Mouse (Mus musculus) hindbrain, postnatal 0 days (tissue): ENCODE measurements around the gene Eapp. TPM values are rescaled to one million over a fixed set of nuclear protein-coding genes. Genes with fewer than 3 reads are reported as not detected.

Experiments used
- ATAC-seq: fragments of 200-750 bp; cut with Nextera tagmentation; 2 replicates; pipeline ENCODE4 v1.8.0; 2017; ENCODE audit warnings: mild to moderate bottlenecking, moderate TSS enrichment, moderate library complexity
- DNase-seq: peaks from one replicate; pipeline ENCODE4 v3.0.0-alpha.2; 2015; ENCODE audit warnings: low spot score
- H3K27ac ChIP-seq: fragments of 300-500 bp; sonication (generic); 2 replicates; pipeline ENCODE4 v1.5.1; 2014; ENCODE audit warnings: mild to moderate bottlenecking
- H3K27me3 ChIP-seq: fragments of 300-500 bp; sonication (generic); 2 replicates; pipeline ENCODE4 v1.6.1; 2014; ENCODE audit warnings: low read length, mixed read lengths; ENCODE audit not compliant: insufficient read depth
- H3K36me3 ChIP-seq: fragments of 300-500 bp; sonication (generic); 2 replicates; pipeline ENCODE4 v1.6.1; 2014; ENCODE audit warnings: low read length, mixed read lengths; ENCODE audit not compliant: insufficient read depth
- H3K4me1 ChIP-seq: fragments of 300-500 bp; sonication (generic); 2 replicates; pipeline ENCODE4 v1.6.1; 2014; ENCODE audit warnings: antibody characterized with exemption, low read length, mixed read lengths; ENCODE audit not compliant: insufficient read depth
- H3K4me2 ChIP-seq: fragments of 300-500 bp; sonication (generic); 2 replicates; pipeline ENCODE4 v1.6.1; 2014; ENCODE audit warnings: low read depth, mild to moderate bottlenecking, low read length, moderate library complexity, mixed read lengths
- H3K4me3 ChIP-seq: fragments of 300-500 bp; sonication (generic); 2 replicates; pipeline ENCODE4 v1.5.1; 2014; ENCODE audit warnings: low read length
- H3K9ac ChIP-seq: fragments of 300-500 bp; sonication (generic); replicated peaks from 2 replicates; pipeline ENCODE4 v1.6.1; 2014; ENCODE audit warnings: mild to moderate bottlenecking, low read length, moderate library complexity, mixed read lengths
- H3K9me3 ChIP-seq: fragments of 300-500 bp; sonication (generic); 2 replicates; pipeline ENCODE4 v1.6.1; 2016; ENCODE audit warnings: low read length, mixed read lengths
- CTCF ChIP-seq: IDR thresholded peaks from 2 replicates; pipeline ENCODE4 v1.5.1; 2016; ENCODE audit warnings: antibody characterized with exemption, control low read depth, low read depth
- WGBS: fragments of 180-500 bp; shearing (Covaris S2); extraction: QIAGEN DNeasy Blood & Tissue Kit; methylation state at CpG from one replicate; pipeline ENCODE4 v1.1.7; 2014; 5-methylcytosine and 5-hydroxymethylcytosine counted together
- polyA plus RNA-seq: library from polyadenylated mRNA; unstranded; fragments of >200 nt; fragmentation: Nextera tagmentation; extraction: Ambion mirVana; gene quantifications from 2 replicates; pipeline ENCODE4 v1.2.1, GENCODE M21; 2015
- total RNA-seq: library from RNA; depleted of rRNA; stranded (reverse); fragments of >200 nt; gene quantifications from 2 replicates; pipeline ENCODE4 v1.2.3, GENCODE M21; 2014

The Eapp gene
- total and polyA plus RNA-seq, 2 experiments from 2014 or later = 19.0 to 95.3 TPM

- Histone ChIP-seq H3K27ac (peak overlapping the region; percentile 98), H3K4me1 (no peaks in the 10 kb centered on the region; the same call in 1 of the 2 replicates), H3K9ac (peak overlapping the region; percentile 76; the same call in 1 of the 2 replicates), H3K4me2 (peak overlapping the region; percentile 70), H3K9me3 (no peaks in the 10 kb centered on the region), H3K36me3 (0 out of 2 replicates have a peak, but pooled peaks cover 4% of the 10 kb centered on the region), H3K27me3 (no peaks in the 10 kb centered on the region), H3K4me3 (peak overlapping the region; percentile 77)
- WGBS = under 1% methylated on average over 32 of the region's 32 CpGs
- DNase-seq = peak; percentile 98
- ATAC-seq = peak; percentile 92
- no peak for TF ChIP-seq CTCF
Observed at GRCm38 (mm10) chr12:54696242-54697002, 725 bp upstream of the Eapp start.

- Histone ChIP-seq H3K27ac (peak overlapping the region; percentile 98), H3K36me3 (0 out of 2 replicates have a peak, but pooled peaks cover 4% of the 10 kb centered on the region), H3K9me3 (no peaks in the 10 kb centered on the region), H3K4me3 (peak overlapping the region; percentile 77), H3K4me2 (peak overlapping the region; percentile 70), H3K9ac (peak overlapping the region; percentile 76), H3K27me3 (no peaks in the 10 kb centered on the region), H3K4me1 (no peaks in the 10 kb centered on the region; the same call in 1 of the 2 replicates)
- ATAC-seq (no peak), DNase-seq (no peak)
- no peak for TF ChIP-seq CTCF
- WGBS = 38% methylated on average over 12 of the region's 12 CpGs
Observed at GRCm38 (mm10) chr12:54694847-54695510, 718 bp downstream of the Eapp start.

GRCm38 (mm10) chr12:54689082-54689481 is 6.6 kb downstream of the Eapp start:
- no peak overlapping the region for H3K27ac ChIP-seq
- peaks cover 21% of the 10 kb centered on the region for H3K36me3 ChIP-seq
- TF ChIP-seq CTCF = no peak
- no peak overlapping the region for H3K9ac ChIP-seq
- no peaks in the 10 kb centered on the region for H3K27me3 ChIP-seq
- DNase-seq = no peak
- no peaks in the 10 kb centered on the region for H3K9me3 ChIP-seq
- ATAC-seq = no peak
- WGBS = 94% methylated on average over 5 of the region's 5 CpGs
- H3K4me2 ChIP-seq = no peak overlapping the region
- H3K4me1 ChIP-seq = no peaks in the 10 kb centered on the region
- no peak overlapping the region for H3K4me3 ChIP-seq

- no peaks in the 10 kb centered on the region for H3K4me1 ChIP-seq
- H3K9me3 ChIP-seq = no peaks in the 10 kb centered on the region
- TF ChIP-seq CTCF = peak; percentile 69
- peaks cover 6% of the 10 kb centered on the region; the same call in 1 of the 2 replicates for H3K36me3 ChIP-seq
- no peaks in the 10 kb centered on the region for H3K27me3 ChIP-seq
- no peak overlapping the region for H3K4me3 ChIP-seq
- 14% methylated on average over 1 of the region's 1 CpGs for WGBS
- no peak overlapping the region for H3K9ac ChIP-seq
- 0 out of 2 replicates have a peak, but pooled peaks have one; percentile 43 for ATAC-seq
- H3K27ac ChIP-seq = no peak overlapping the region
- peak; percentile 39 for DNase-seq
- no peak overlapping the region for H3K4me2 ChIP-seq
Observed at GRCm38 (mm10) chr12:54683182-54683581, 12.5 kb downstream of the Eapp start.

- H3K4me2 ChIP-seq = no peak overlapping the region
- no peak for TF ChIP-seq CTCF
- no peak overlapping the region for H3K9ac ChIP-seq
- H3K27ac ChIP-seq = no peak overlapping the region
- DNase-seq (no peak), ATAC-seq (no peak)
- no peaks in the 10 kb centered on the region for H3K27me3 ChIP-seq
- peaks cover 22% of the 10 kb centered on the region; the same call in 1 of the 2 replicates for H3K36me3 ChIP-seq
- H3K9me3 ChIP-seq = no peaks in the 10 kb centered on the region
- 96% methylated on average over 9 of the region's 9 CpGs for WGBS
- no peak overlapping the region for H3K4me3 ChIP-seq
- no peaks in the 10 kb centered on the region for H3K4me1 ChIP-seq
Observed at GRCm38 (mm10) chr12:54676709-54677108, 19.0 kb downstream of the Eapp start.

GRCm38 (mm10) chr12:54675396-54675795 is 20.3 kb downstream of the Eapp start:
- TF ChIP-seq CTCF = peak; percentile 20; the same call in 1 of the 2 replicates
- Histone ChIP-seq H3K9ac (no peak overlapping the region), H3K27ac (no peak overlapping the region), H3K9me3 (no peaks in the 10 kb centered on the region), H3K36me3 (peaks cover 29% of the 10 kb centered on the region; the same call in 1 of the 2 replicates), H3K4me2 (no peak overlapping the region), H3K27me3 (no peaks in the 10 kb centered on the region), H3K4me1 (no peaks in the 10 kb centered on the region), H3K4me3 (no peak overlapping the region)
- no peak for ATAC-seq
- 96% methylated on average over 4 of the region's 4 CpGs for WGBS
- DNase-seq = no peak

- ATAC-seq (no peak), DNase-seq (no peak)
- WGBS = 87% methylated on average over 4 of the region's 4 CpGs
- Histone ChIP-seq H3K9me3 (no peaks in the 10 kb centered on the region), H3K4me2 (no peak overlapping the region), H3K4me3 (no peak overlapping the region), H3K4me1 (no peaks in the 10 kb centered on the region), H3K36me3 (peaks cover 17% of the 10 kb centered on the region; the same call in 1 of the 2 replicates), H3K27me3 (no peaks in the 10 kb centered on the region), H3K27ac (no peak overlapping the region), H3K9ac (no peak overlapping the region)
- TF ChIP-seq CTCF = no peak
Observed at GRCm38 (mm10) chr12:54671262-54671661, 24.4 kb downstream of the Eapp start.
